ENCODE assay signal across 8 mouse cellular contexts in genomic region chr3:131975940-131976628, GRCm38 (mm10).
A peak's percentile ranks its signal among the peaks of the same experiment; 100 is the strongest.
DNase-seq lines count a peak whose midpoint lies in the region; ATAC-seq lines count a peak whose summit lies in the region.

No protein-coding gene starts in this region.

- DNase-seq in ES-CJ7 (ENCODE audit: low read depth, low spot score) = peak; percentile 35
- DNase-seq in adrenal gland, postnatal 14 days = peak; percentile 72
- peak; percentile 89 for DNase-seq in embryonic facial prominence, embryonic 11.5 days (ENCODE audit: low spot score)
- peak; percentile 60 to 75 for DNase-seq in heart, postnatal 10 days
- DNase-seq in kidney, postnatal 4 days = peak; percentile 64 to 69
- peak; percentile 85 for DNase-seq in retina, embryonic 14.5 days (ENCODE audit: low spot score)

- H3K36me3 ChIP-seq in embryonic facial prominence, embryonic 11.5 days (replicated peaks; ENCODE audit: control insufficient read depth, insufficient read depth, low read depth, low read length) = no peaks in the 10 kb centered on the region
- H3K36me3 ChIP-seq in lung, embryonic 16.5 days (ENCODE audit: control insufficient read depth, insufficient read depth, low read length) = no peaks in the 10 kb centered on the region

- H3K9me3 ChIP-seq in embryonic facial prominence, embryonic 11.5 days (replicated peaks; ENCODE audit: control insufficient read depth, low read length) = no peaks in the 10 kb centered on the region
- H3K9me3 ChIP-seq in lung, embryonic 16.5 days (ENCODE audit: control insufficient read depth, low read length) = no peaks in the 10 kb centered on the region

- H3K4me1 ChIP-seq in embryonic facial prominence, embryonic 11.5 days (ENCODE audit: control insufficient read depth, insufficient read depth, low read length) = no peaks in the 10 kb centered on the region
- H3K4me1 ChIP-seq in lung, embryonic 16.5 days (replicated peaks; ENCODE audit: control insufficient read depth, insufficient read depth, low read length) = no peaks in the 10 kb centered on the region

- no peak overlapping the region for H3K4me2 ChIP-seq in embryonic facial prominence, embryonic 11.5 days (ENCODE audit: low read depth, low read length)
- no peak overlapping the region for H3K4me2 ChIP-seq in lung, embryonic 16.5 days (ENCODE audit: low read depth, low read length)

- peak; percentile 48; the same call in 1 of the 2 replicates for ATAC-seq in embryonic facial prominence, embryonic 11.5 days (replicated peaks; ENCODE audit: insufficient number of reproducible peaks, low FRiP score, low TSS enrichment, low read depth)
- peak; percentile 82 for ATAC-seq in lung, embryonic 16.5 days (ENCODE audit: low read depth)
- no peak for ATAC-seq in erythroblast, adult 5-6 weeks (replicated peaks; ENCODE audit: low FRiP score, poor library complexity, severe bottlenecking)

- no peak overlapping the region for H3K4me3 ChIP-seq in embryonic facial prominence, embryonic 11.5 days (ENCODE audit: low read depth, low read length)
- H3K4me3 ChIP-seq in lung, embryonic 16.5 days (ENCODE audit: low read length) = no peak overlapping the region

- H3K27me3 ChIP-seq in embryonic facial prominence, embryonic 11.5 days (ENCODE audit: control insufficient read depth, insufficient read depth, low read length) = no peaks in the 10 kb centered on the region
- no peaks in the 10 kb centered on the region for H3K27me3 ChIP-seq in lung, embryonic 16.5 days (ENCODE audit: control insufficient read depth, insufficient read depth, low read depth, low read length)

- 36% methylated on average over 7 of the region's 7 CpGs for WGBS in embryonic facial prominence, embryonic 11.5 days
- 39% methylated on average over 7 of the region's 7 CpGs for WGBS in lung, embryonic 16.5 days

- intact Hi-C loops in heart, postnatal 10 days (cut with DNase I) = loop anchor here (5.0 to 10.0 kb wide), 4 partner anchors 111 to 729 kb away; partner anchors contain the start of gene Dkk2

- H3K27ac ChIP-seq in embryonic facial prominence, embryonic 11.5 days (replicated peaks; ENCODE audit: low read depth, low read length) = no peak overlapping the region
- no peak overlapping the region for H3K27ac ChIP-seq in lung, embryonic 16.5 days (ENCODE audit: low read length)

- H3K9ac ChIP-seq in embryonic facial prominence, embryonic 11.5 days (replicated peaks; ENCODE audit: low read length) = no peak overlapping the region
- no peak overlapping the region for H3K9ac ChIP-seq in lung, embryonic 16.5 days (ENCODE audit: low read length)

Comparison
In these comparisons a context has a peak if more than half of its experiments do, and no peak if none do; other contexts are left out.
1. DNase-seq: peak in every context shown above with its lines; median percentile 89 in embryonic facial prominence, embryonic 11.5 days; 85 in retina, embryonic 14.5 days; 72 in adrenal gland, postnatal 14 days; 68 in heart, postnatal 10 days; 66 in kidney, postnatal 4 days; 35 in ES-CJ7.